Mouse (Mus musculus): ENCODE measurements around the gene Tkt. TPM values are rescaled to one million over a fixed set of nuclear protein-coding genes. Genes with fewer than 3 reads are reported as not detected.
"Not testable (repeated sequence)": the region's sequence is repeated elsewhere in the genome, so short reads cannot be mapped to it uniquely, and the experiment has no call there.

Gene Tkt
- polyA plus RNA-seq, 1 experiment from 2014 or later, result 152 TPM

- Histone ChIP-seq H3K4me2 (no peak overlapping the region), H3K27me3 (ENCODE audit: insufficient read depth, low read length) (no peaks in the 10 kb centered on the region), H3K36me3 (ENCODE audit: insufficient read depth) (no peaks in the 10 kb centered on the region), H3K4me3 (ENCODE audit: low read depth, low read length) (no peak overlapping the region), H3K9ac (no peak overlapping the region), H3K9me3 (ENCODE audit: low read depth, low read length) (no peaks in the 10 kb centered on the region), H3K27ac (ENCODE audit: low read depth) (no peak overlapping the region), H3K4me1 (ENCODE audit: insufficient read depth) (no peaks in the 10 kb centered on the region)
- no peak for TF ChIP-seq CTCF (IDR thresholded peaks at IDR 0.05; ENCODE audit: low read depth)
- ATAC-seq (ENCODE audit: insufficient read depth) (no peak), DNase-seq (no peak)
- WGBS, result 78% methylated on average over 10 of the region's 10 CpGs
Measured at GRCm38 (mm10) chr14:30541541-30541940, 6.6 kb upstream of the Tkt start.

- H3K4me2 ChIP-seq; H3K9me3 ChIP-seq (ENCODE audit: low read depth, low read length); H3K36me3 ChIP-seq (ENCODE audit: insufficient read depth); H3K27me3 ChIP-seq (ENCODE audit: insufficient read depth, low read length); ATAC-seq (ENCODE audit: insufficient read depth); H3K4me3 ChIP-seq (ENCODE audit: low read depth, low read length); H3K27ac ChIP-seq (ENCODE audit: low read depth); H3K9ac ChIP-seq; DNase-seq; H3K4me1 ChIP-seq (ENCODE audit: insufficient read depth): not testable (repeated sequence)
- WGBS, result 80% methylated on average over 5 of the region's 5 CpGs
Measured at GRCm38 (mm10) chr14:30543331-30543730, 4.8 kb upstream of the Tkt start.

DNA sequence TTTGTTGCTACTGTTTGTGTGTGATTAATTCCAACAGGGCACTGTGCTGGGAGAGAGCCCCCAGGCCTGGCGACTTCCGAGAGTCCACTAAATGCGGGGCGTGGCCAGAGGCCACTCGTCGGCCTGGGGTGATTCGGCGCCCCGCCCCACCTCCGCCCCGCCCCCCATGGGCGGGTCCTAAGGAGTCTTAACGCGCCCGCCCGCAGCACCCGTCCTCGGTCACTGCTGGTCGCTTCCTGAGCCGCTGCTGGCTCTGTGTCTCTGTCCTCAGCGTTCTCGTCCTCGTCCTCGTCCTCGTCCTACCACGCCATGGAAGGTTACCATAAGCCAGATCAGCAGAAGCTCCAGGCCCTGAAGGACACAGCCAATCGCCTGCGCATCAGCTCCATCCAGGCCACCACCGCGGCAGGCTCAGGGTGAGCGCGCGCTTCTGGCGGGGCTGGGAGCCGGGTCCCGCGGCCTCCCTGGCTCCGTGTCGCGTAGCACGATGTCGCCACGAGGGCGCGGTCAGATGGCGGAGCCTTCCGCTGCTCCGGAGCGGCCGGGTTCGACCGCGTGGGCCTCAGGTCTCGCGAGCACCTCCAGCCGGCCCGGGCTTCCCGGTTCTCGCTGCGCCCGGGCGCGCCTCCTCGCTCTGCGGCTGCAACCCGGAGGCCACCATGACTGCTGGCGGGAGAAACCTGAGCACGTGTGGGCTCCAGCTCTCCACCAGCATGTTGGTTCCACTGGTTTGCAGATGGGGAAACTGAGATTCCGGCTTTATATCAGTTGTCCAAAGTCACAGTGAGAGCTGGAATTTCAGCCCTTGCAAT, 1.0 kb downstream of the Tkt start:
- DNase-seq (peak; percentile 99), ATAC-seq (ENCODE audit: insufficient read depth) (peak; percentile 95)
- Histone ChIP-seq H3K36me3 (ENCODE audit: insufficient read depth) (peaks cover 11% of the 10 kb centered on the region), H3K27me3 (ENCODE audit: insufficient read depth, low read length) (no peaks in the 10 kb centered on the region), H3K9ac (peak overlapping the region; percentile 90), H3K4me3 (ENCODE audit: low read depth, low read length) (peak overlapping the region; percentile 83), H3K27ac (ENCODE audit: low read depth) (peak overlapping the region; percentile 93), H3K4me1 (ENCODE audit: insufficient read depth) (peaks cover 14% of the 10 kb centered on the region; the same call in 1 of the 2 replicates), H3K9me3 (ENCODE audit: low read depth, low read length) (no peaks in the 10 kb centered on the region), H3K4me2 (peak overlapping the region; percentile 97)
- WGBS, result under 1% methylated on average over 69 of the region's 69 CpGs
- no peak for TF ChIP-seq CTCF (IDR thresholded peaks at IDR 0.05; ENCODE audit: low read depth)

DNA sequence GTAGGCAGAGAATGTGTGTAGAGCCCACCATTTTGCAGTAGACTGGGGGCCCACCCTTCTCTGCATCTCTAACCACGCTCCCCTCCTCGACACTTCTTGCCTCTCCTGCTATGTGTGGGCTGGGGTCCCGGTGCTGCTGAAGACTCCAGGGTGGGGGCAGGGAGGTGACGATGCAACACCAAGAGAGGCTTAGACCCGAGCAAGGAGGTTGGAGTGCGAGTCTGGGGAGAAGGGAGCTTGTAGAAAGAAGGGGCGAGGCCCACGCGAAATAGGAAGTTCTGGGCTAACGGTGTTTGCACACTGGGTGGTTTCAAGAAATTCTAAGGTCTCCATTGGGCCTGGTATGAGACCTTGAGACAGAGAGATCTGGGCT, 1.6 kb downstream of the Tkt start:
- Histone ChIP-seq H3K4me3 (ENCODE audit: low read depth, low read length) (peak overlapping the region; percentile 83), H3K4me2 (peak overlapping the region; percentile 97), H3K9me3 (ENCODE audit: low read depth, low read length) (no peaks in the 10 kb centered on the region), H3K9ac (peak overlapping the region; percentile 90), H3K27me3 (ENCODE audit: insufficient read depth, low read length) (no peaks in the 10 kb centered on the region), H3K27ac (ENCODE audit: low read depth) (peak overlapping the region; percentile 93), H3K4me1 (ENCODE audit: insufficient read depth) (peaks cover 14% of the 10 kb centered on the region; the same call in 1 of the 2 replicates), H3K36me3 (ENCODE audit: insufficient read depth) (peaks cover 12% of the 10 kb centered on the region)
- WGBS, result under 1% methylated on average over 10 of the region's 10 CpGs
- DNase-seq (peak; percentile 39), ATAC-seq (ENCODE audit: insufficient read depth) (0 out of 2 replicates have a peak, but pooled peaks have one; percentile 7)
- TF ChIP-seq CTCF (IDR thresholded peaks at IDR 0.05; ENCODE audit: low read depth), result no peak

DNA sequence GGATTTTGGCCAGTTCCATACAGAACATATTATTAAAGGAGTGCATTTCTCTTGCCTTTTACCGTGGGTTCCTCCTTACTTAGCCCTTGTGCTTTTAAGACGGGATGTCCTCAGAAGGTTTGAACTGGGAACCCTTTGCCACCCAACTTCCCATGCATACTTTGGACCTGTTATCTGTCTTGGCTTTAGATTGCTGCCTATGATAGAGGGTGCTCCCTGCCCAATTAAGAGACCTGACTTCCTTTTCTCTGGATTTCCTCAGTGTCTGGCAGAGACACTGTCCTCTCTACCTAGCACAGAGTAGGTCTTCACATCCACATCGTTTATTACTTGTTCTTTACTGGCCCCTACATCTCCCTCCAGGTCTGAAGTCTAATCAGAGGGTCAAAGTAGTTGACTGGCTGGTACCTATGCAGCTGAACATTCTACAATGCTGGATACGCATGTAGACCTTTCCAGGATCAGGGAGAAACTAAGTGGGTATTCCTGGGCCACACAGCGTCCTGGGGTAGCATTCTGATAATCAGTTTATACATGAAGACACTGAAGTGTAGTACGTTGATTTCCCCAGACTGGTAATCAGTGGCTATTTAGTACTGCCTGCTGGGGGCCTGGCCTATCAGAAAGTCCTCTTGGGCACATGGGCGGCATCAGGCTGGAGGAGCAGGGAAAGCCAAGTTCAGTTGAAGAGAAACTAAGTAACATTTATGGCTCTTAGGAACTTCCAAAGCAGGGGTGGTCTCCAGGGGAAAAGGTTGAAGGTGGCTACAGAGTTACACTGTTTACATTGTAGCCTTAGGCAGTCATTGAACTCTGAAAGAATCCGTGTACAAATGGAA, 2.3 kb downstream of the Tkt start:
- H3K27ac ChIP-seq (ENCODE audit: low read depth), result peak overlapping the region; percentile 93; the same call in 1 of the 2 replicates
- H3K9me3 ChIP-seq (ENCODE audit: low read depth, low read length), result no peaks in the 10 kb centered on the region
- H3K9ac ChIP-seq, result peak overlapping the region; percentile 90
- H3K36me3 ChIP-seq (ENCODE audit: insufficient read depth), result peaks cover 14% of the 10 kb centered on the region
- 20% methylated on average over 8 of the region's 8 CpGs for WGBS
- H3K4me2 ChIP-seq, result peak overlapping the region; percentile 97
- TF ChIP-seq CTCF (IDR thresholded peaks at IDR 0.05; ENCODE audit: low read depth), result no peak
- DNase-seq (peak; percentile 37), ATAC-seq (ENCODE audit: insufficient read depth) (no peak)
- H3K27me3 ChIP-seq (ENCODE audit: insufficient read depth, low read length), result no peaks in the 10 kb centered on the region
- H3K4me1 ChIP-seq (ENCODE audit: insufficient read depth), result peaks cover 14% of the 10 kb centered on the region; the same call in 1 of the 2 replicates
- peak overlapping the region; percentile 83 for H3K4me3 ChIP-seq (ENCODE audit: low read depth, low read length)

- peak overlapping the region; percentile 97 for H3K4me2 ChIP-seq
- H3K4me1 ChIP-seq (ENCODE audit: insufficient read depth), result peaks cover 14% of the 10 kb centered on the region; the same call in 1 of the 2 replicates
- H3K9ac ChIP-seq, result peak overlapping the region; percentile 90
- no peaks in the 10 kb centered on the region for H3K9me3 ChIP-seq (ENCODE audit: low read depth, low read length)
- H3K4me3 ChIP-seq (ENCODE audit: low read depth, low read length), result peak overlapping the region; percentile 83
- H3K36me3 ChIP-seq (ENCODE audit: insufficient read depth), result peaks cover 24% of the 10 kb centered on the region
- H3K27ac ChIP-seq (ENCODE audit: low read depth), result peak overlapping the region; percentile 13; the same call in 1 of the 2 replicates
- no peak for TF ChIP-seq CTCF (IDR thresholded peaks at IDR 0.05; ENCODE audit: low read depth)
- no peaks in the 10 kb centered on the region for H3K27me3 ChIP-seq (ENCODE audit: insufficient read depth, low read length)
- WGBS, result 26% methylated on average over 5 of the region's 5 CpGs
- peak; percentile 48 for DNase-seq
- no peak for ATAC-seq (ENCODE audit: insufficient read depth)
Measured at GRCm38 (mm10) chr14:30551509-30551908, 3.4 kb downstream of the Tkt start.

- H3K4me1 ChIP-seq (ENCODE audit: insufficient read depth), result peaks cover 14% of the 10 kb centered on the region; the same call in 1 of the 2 replicates
- H3K4me3 ChIP-seq (ENCODE audit: low read depth, low read length), result no peak overlapping the region
- TF ChIP-seq CTCF (IDR thresholded peaks at IDR 0.05; ENCODE audit: low read depth), result no peak
- WGBS, result 83% methylated on average over 2 of the region's 2 CpGs
- no peak overlapping the region for H3K9ac ChIP-seq
- no peaks in the 10 kb centered on the region for H3K9me3 ChIP-seq (ENCODE audit: low read depth, low read length)
- H3K4me2 ChIP-seq, result peak overlapping the region; percentile 97; the same call in 1 of the 2 replicates
- no peak for DNase-seq
- H3K36me3 ChIP-seq (ENCODE audit: insufficient read depth), result peaks cover 25% of the 10 kb centered on the region
- ATAC-seq (ENCODE audit: insufficient read depth), result no peak
- H3K27me3 ChIP-seq (ENCODE audit: insufficient read depth, low read length), result no peaks in the 10 kb centered on the region
- H3K27ac ChIP-seq (ENCODE audit: low read depth), result no peak overlapping the region
Measured at GRCm38 (mm10) chr14:30551981-30552380, 3.8 kb downstream of the Tkt start.

Measured in lung, embryonic 14.5 days (tissue).